Mouse (Mus musculus) embryonic fibroblast, embryonic 13.5 days (primary cell): ENCODE results near the gene Mtmr14. TPM values are rescaled to one million over a fixed set of nuclear protein-coding genes. Genes with fewer than 3 reads are reported as not detected.

Source experiments
- H3K27ac ChIP-seq: 2 replicates; pipeline ENCODE4 v1.5.1; 2012; ENCODE audit warnings: low read length, control low read depth, inconsistent platforms; ENCODE audit not compliant: insufficient read depth
- H3K4me1 ChIP-seq: 2 replicates; pipeline ENCODE4 v1.6.1; 2011; ENCODE audit warnings: low read length; ENCODE audit not compliant: control insufficient read depth, insufficient read depth
- H3K4me3 ChIP-seq: 2 replicates; pipeline ENCODE4 v1.5.1; 2011; ENCODE audit warnings: mild to moderate bottlenecking, control low read depth, low read length; ENCODE audit not compliant: insufficient read depth
- CTCF ChIP-seq: IDR thresholded peaks from 2 replicates; pipeline ENCODE4 v1.5.1; 2011; ENCODE audit warnings: mild to moderate bottlenecking, control low read depth, low read length, moderate library complexity, borderline replicate concordance; ENCODE audit not compliant: insufficient read depth
- POLR2A ChIP-seq: IDR thresholded peaks from 2 replicates; pipeline ENCODE4 v1.6.1; 2011; ENCODE audit warnings: low read depth, mild to moderate bottlenecking, control low read depth, low read length, moderate library complexity
- polyA plus RNA-seq: library from polyadenylated mRNA; stranded (reverse); fragments of >200 nt; gene quantifications from 2 replicates; pipeline ENCODE4 v1.2.4, GENCODE M21; 2011; ENCODE audit warnings: low read depth; ENCODE audit not compliant: missing spikeins, insufficient read length

The Mtmr14 gene
- polyA plus RNA-seq, result 17.6 and 19.7 TPM in 2 replicates

- Histone ChIP-seq H3K27ac (no peak within 1 kb of the TSS), H3K4me1 (peaks cover 3% of the 10 kb centered on the region; the same call in 1 of the 2 replicates), H3K4me3 (peak within 1 kb of the TSS; percentile 93)
- no peak for TF ChIP-seq CTCF
- TF ChIP-seq POLR2A, result peak; percentile 59
Observed at GRCm38 (mm10) chr6:113237542-113238270, at the start of gene Mtmr14. Gene Mtmr14, plus strand, starts transcription at chr6:113237843.

- Histone ChIP-seq H3K4me1 (no peaks in the 10 kb centered on the region), H3K4me3 (no peak overlapping the region), H3K27ac (no peak overlapping the region)
- TF ChIP-seq CTCF (no peak), POLR2A (no peak)
Observed at GRCm38 (mm10) chr6:113193765-113194460, 43.7 kb upstream of the Mtmr14 start.

GRCm38 (mm10) chr6:113194517-113194840, 43.2 kb upstream of the Mtmr14 start:
- H3K4me1 ChIP-seq, result no peaks in the 10 kb centered on the region
- TF ChIP-seq POLR2A (no peak), CTCF (no peak)
- H3K27ac ChIP-seq, result no peak overlapping the region
- no peak overlapping the region for H3K4me3 ChIP-seq

GRCm38 (mm10) chr6:113194841-113195595, 42.6 kb upstream of the Mtmr14 start, which contains the start of gene Lhfpl4:
Gene Lhfpl4, minus strand, starts transcription at chr6:113195384.
- Histone ChIP-seq H3K27ac (no peak within 1 kb of the TSS), H3K4me1 (no peaks in the 10 kb centered on the region), H3K4me3 (no peak within 1 kb of the TSS)
- TF ChIP-seq POLR2A, result no peak
- no peak for TF ChIP-seq CTCF

GRCm38 (mm10) chr6:113195596-113195992, 42.0 kb upstream of the Mtmr14 start:
- no peak for TF ChIP-seq CTCF
- TF ChIP-seq POLR2A, result no peak
- Histone ChIP-seq H3K4me1 (no peaks in the 10 kb centered on the region), H3K4me3 (no peak overlapping the region)

GRCm38 (mm10) chr6:113216280-113216679, 21.4 kb upstream of the Mtmr14 start:
- Histone ChIP-seq H3K4me1 (no peaks in the 10 kb centered on the region), H3K4me3 (no peak overlapping the region), H3K27ac (no peak overlapping the region)
- TF ChIP-seq POLR2A (no peak), CTCF (no peak)

More at GRCm38 (mm10) chr6:113195596-113195992, 42.0 kb upstream of the Mtmr14 start:
- no peak overlapping the region for H3K27ac ChIP-seq

GRCm38 (mm10) chr6:113225798-113226197, 11.8 kb upstream of the Mtmr14 start:
- H3K27ac ChIP-seq, result no peak overlapping the region

GRCm38 (mm10) chr6:113226705-113227104, 10.9 kb upstream of the Mtmr14 start:
- no peak for TF ChIP-seq CTCF
- TF ChIP-seq POLR2A, result no peak
- no peak overlapping the region for H3K4me3 ChIP-seq
- H3K27ac ChIP-seq, result no peak overlapping the region
- H3K4me1 ChIP-seq, result no peaks in the 10 kb centered on the region

More at GRCm38 (mm10) chr6:113225798-113226197, 11.8 kb upstream of the Mtmr14 start:
- TF ChIP-seq CTCF (no peak), POLR2A (no peak)
- Histone ChIP-seq H3K4me3 (no peak overlapping the region), H3K4me1 (no peaks in the 10 kb centered on the region)

GRCm38 (mm10) chr6:113235141-113235540, 2.5 kb upstream of the Mtmr14 start:
- Histone ChIP-seq H3K4me3 (no peak overlapping the region), H3K27ac (no peak overlapping the region), H3K4me1 (peaks cover 3% of the 10 kb centered on the region; the same call in 1 of the 2 replicates)
- no peak for TF ChIP-seq POLR2A
- no peak for TF ChIP-seq CTCF
